Mouse (Mus musculus) midbrain, embryonic 13.5 days (tissue): ENCODE data around the gene Acox3. TPM values are rescaled to one million over a fixed set of nuclear protein-coding genes. Genes with fewer than 3 reads are reported as not detected.

Source experiments
- ATAC-seq: fragments of 200-750 bp; cut with Nextera tagmentation; 2 replicates; pipeline ENCODE4 v1.8.0; 2017; ENCODE audit warnings: mild to moderate bottlenecking, moderate TSS enrichment, moderate library complexity
- H3K27ac ChIP-seq: fragments of 300-500 bp; sonication (generic); 2 replicates; pipeline ENCODE4 v1.5.1; 2015; ENCODE audit warnings: inconsistent platforms, mild to moderate bottlenecking, moderate library complexity
- H3K27me3 ChIP-seq: fragments of 300-500 bp; sonication (generic); 2 replicates; pipeline ENCODE4 v1.6.1; 2015; ENCODE audit warnings: mild to moderate bottlenecking, inconsistent platforms
- H3K36me3 ChIP-seq: fragments of 300-500 bp; sonication (generic); 2 replicates; pipeline ENCODE4 v1.6.1; 2015; ENCODE audit warnings: mild to moderate bottlenecking, inconsistent platforms
- H3K4me1 ChIP-seq: fragments of 300-500 bp; sonication (generic); replicated peaks from 2 replicates; pipeline ENCODE4 v1.6.1; 2015; ENCODE audit warnings: inconsistent platforms
- H3K4me2 ChIP-seq: fragments of 300-500 bp; sonication (generic); replicated peaks from 2 replicates; pipeline ENCODE4 v1.6.1; 2015; ENCODE audit warnings: moderate library complexity, mild to moderate bottlenecking, inconsistent platforms
- H3K4me3 ChIP-seq: fragments of 300-500 bp; sonication (generic); replicated peaks from 2 replicates; pipeline ENCODE4 v1.5.1; 2015; ENCODE audit warnings: mild to moderate bottlenecking, inconsistent platforms
- H3K9ac ChIP-seq: fragments of 300-500 bp; sonication (generic); replicated peaks from 2 replicates; pipeline ENCODE4 v1.6.1; 2015; ENCODE audit warnings: mild to moderate bottlenecking, inconsistent platforms
- H3K9me3 ChIP-seq: fragments of 300-500 bp; sonication (generic); 2 replicates; pipeline ENCODE4 v1.6.1; 2016; ENCODE audit warnings: mild to moderate bottlenecking, inconsistent platforms
- WGBS: fragments of 180-500 bp; shearing (Covaris S2); methylation state at CpG from one replicate; pipeline ENCODE4 v1.1.7; 2015; 5-methylcytosine and 5-hydroxymethylcytosine counted together
- polyA plus RNA-seq: library from polyadenylated mRNA; unstranded; fragments of >200 nt; fragmentation: Nextera tagmentation; extraction: Ambion mirVana; gene quantifications from 2 replicates; pipeline ENCODE4 v1.2.1, GENCODE M21; 2015

Acox3 gene
- polyA plus RNA-seq, 1 experiment from 2014 or later, result 17.0 TPM

DNA sequence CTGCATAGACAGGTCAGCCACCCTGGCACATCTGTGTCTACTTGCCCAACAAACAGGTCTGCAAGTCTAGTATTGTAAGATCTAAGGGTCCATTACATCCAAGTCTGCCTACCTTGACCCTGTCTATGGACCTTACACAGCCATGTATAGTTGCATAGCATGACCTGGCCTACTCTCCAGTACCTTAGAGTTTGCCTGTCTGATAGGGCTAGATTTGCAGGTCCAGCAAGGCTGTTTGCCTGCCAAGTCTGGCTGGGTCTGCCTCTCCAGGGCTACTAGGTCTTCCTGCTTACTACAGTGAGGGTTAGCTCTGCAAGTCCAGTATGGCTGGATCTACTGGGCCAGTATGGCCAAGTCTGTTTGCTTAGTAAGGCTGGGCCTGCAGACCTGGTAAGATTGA lies 41.0 kb downstream of the Acox3 start:
- no peak overlapping the region for H3K27ac ChIP-seq
- H3K4me1 ChIP-seq, result peaks cover 4% of the 10 kb centered on the region; the same call in 1 of the 2 replicates
- H3K4me2 ChIP-seq, result no peak overlapping the region
- H3K9me3 ChIP-seq, result no peaks in the 10 kb centered on the region
- H3K36me3 ChIP-seq, result no peaks in the 10 kb centered on the region
- H3K4me3 ChIP-seq, result no peak overlapping the region
- H3K9ac ChIP-seq, result no peak overlapping the region
- no peak for ATAC-seq
- no peaks in the 10 kb centered on the region for H3K27me3 ChIP-seq

- no peaks in the 10 kb centered on the region for H3K36me3 ChIP-seq
- peaks cover 4% of the 10 kb centered on the region; the same call in 1 of the 2 replicates for H3K4me1 ChIP-seq
- no peak overlapping the region for H3K9ac ChIP-seq
- H3K4me2 ChIP-seq, result no peak overlapping the region
- no peaks in the 10 kb centered on the region for H3K27me3 ChIP-seq
- 75% methylated on average over 4 of the region's 4 CpGs for WGBS
- no peak overlapping the region for H3K4me3 ChIP-seq
- H3K9me3 ChIP-seq, result no peaks in the 10 kb centered on the region
- no peak for ATAC-seq
- no peak overlapping the region for H3K27ac ChIP-seq
These were observed 42.0 kb downstream of the Acox3 start for GRCm38 (mm10) chr5:35624751-35625239.

DNA sequence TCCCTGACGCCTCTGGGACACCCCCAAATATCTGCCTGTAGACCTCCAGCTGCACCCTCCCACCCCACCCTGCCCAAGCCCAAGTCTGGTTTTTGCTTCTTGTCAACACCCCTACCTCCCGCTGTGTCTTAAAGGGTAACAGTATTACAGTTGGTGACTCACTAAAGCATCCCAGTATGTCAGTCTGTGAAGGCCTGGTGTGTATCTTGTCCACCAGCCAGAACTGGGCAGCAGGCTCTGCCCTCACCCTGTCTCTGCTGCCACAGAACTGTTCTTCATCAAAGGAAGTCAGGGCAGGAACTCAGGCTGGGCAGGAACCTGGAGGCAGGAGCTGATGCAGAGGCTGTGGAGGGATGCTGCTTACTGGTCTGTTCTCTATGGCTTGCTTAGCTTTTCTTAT lies 43.6 kb downstream of the Acox3 start:
- H3K9ac ChIP-seq, result no peak overlapping the region
- no peaks in the 10 kb centered on the region for H3K9me3 ChIP-seq
- H3K4me3 ChIP-seq, result no peak overlapping the region
- H3K4me2 ChIP-seq, result no peak overlapping the region
- H3K36me3 ChIP-seq, result no peaks in the 10 kb centered on the region
- ATAC-seq, result no peak
- H3K4me1 ChIP-seq, result 0 out of 2 replicates have a peak, but pooled peaks cover under 1% of the 10 kb centered on the region
- no peaks in the 10 kb centered on the region for H3K27me3 ChIP-seq
- no peak overlapping the region for H3K27ac ChIP-seq
- WGBS, result 91% methylated on average over 2 of the region's 2 CpGs

DNA sequence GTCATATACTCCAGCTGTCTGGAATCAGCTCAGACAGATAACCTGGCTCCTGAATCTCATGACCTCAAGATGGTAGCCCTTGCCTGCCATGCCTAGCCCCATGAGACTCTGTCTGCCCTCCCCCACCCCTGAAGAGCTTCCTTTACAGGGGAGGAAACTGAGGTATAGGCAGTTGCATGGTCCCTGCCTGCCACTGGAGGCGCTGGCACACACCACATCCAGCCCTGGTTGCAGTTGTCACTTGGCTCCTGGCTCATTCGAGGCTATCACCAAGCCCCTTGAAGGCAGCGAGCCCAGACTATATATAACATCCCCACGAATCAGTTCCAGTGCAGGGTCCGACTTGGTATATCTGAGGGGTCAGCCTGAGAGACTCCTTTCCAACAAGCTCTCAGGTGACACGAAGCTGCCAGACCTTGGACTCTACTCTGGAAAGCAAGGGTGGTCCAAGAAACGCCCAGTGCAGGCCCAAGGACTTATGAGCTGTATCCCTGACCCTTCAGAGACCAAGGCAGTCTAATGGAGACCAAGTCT lies 44.5 kb downstream of the Acox3 start:
- no peak overlapping the region for H3K9ac ChIP-seq
- no peak overlapping the region for H3K4me2 ChIP-seq
- WGBS, result 64% methylated on average over 7 of the region's 7 CpGs

DNA sequence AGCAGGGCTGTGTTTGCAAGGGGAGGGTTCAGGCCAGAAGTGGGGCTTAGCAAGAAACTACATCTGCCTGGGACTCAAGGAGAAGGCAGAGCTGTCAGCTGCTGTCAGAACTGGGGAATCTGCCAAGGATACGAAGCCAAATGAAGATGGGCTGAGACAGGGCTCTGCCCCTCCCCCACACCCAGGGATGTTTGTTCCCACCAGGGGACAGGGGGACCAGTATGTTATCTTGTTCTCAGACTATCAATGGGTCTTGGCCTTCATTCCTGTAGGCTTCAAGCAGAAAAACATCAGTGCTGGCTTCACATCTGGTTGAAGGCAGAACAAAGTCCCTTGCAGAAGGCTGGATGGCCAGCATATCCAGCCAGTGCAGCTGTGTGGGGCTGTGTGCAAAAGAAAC lies 45.8 kb downstream of the Acox3 start:
- ATAC-seq, result no peak

More for the DNA sequence above, 44.5 kb downstream of the Acox3 start:
- Histone ChIP-seq H3K4me3 (no peak overlapping the region), H3K27me3 (no peaks in the 10 kb centered on the region), H3K27ac (no peak overlapping the region), H3K4me1 (no peaks in the 10 kb centered on the region), H3K36me3 (no peaks in the 10 kb centered on the region), H3K9me3 (no peaks in the 10 kb centered on the region)
- ATAC-seq, result no peak

DNA sequence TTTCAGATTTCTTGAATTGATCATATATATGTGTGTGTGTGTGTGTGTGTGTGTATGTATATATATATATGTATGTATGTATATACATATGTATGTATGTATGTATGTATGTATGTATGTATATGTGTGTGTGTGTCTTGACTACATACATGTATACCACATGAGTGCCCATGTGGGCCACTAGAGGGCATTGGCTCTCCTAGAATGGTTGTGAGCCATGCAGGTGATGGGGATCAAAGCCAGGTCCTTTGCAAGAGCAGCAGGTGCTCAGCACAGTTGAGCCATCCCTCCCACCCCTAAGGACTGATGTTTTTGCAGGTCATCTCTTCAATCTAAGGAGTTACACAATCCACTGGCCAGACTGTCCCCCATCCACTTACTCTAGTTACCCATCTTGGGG lies 46.5 kb downstream of the Acox3 start:
- H3K36me3 ChIP-seq, result no peaks in the 10 kb centered on the region
- ATAC-seq, result no peak
- H3K4me2 ChIP-seq, result no peak overlapping the region
- H3K4me1 ChIP-seq, result no peaks in the 10 kb centered on the region
- H3K27me3 ChIP-seq, result no peaks in the 10 kb centered on the region
- no peaks in the 10 kb centered on the region for H3K9me3 ChIP-seq
- no peak overlapping the region for H3K9ac ChIP-seq
- H3K4me3 ChIP-seq, result no peak overlapping the region
- H3K27ac ChIP-seq, result no peak overlapping the region

More for the DNA sequence above, 45.8 kb downstream of the Acox3 start:
- H3K27me3 ChIP-seq, result no peaks in the 10 kb centered on the region
- no peaks in the 10 kb centered on the region for H3K4me1 ChIP-seq
- no peak overlapping the region for H3K27ac ChIP-seq
- no peak overlapping the region for H3K9ac ChIP-seq
- H3K36me3 ChIP-seq, result no peaks in the 10 kb centered on the region
- no peak overlapping the region for H3K4me2 ChIP-seq
- no peaks in the 10 kb centered on the region for H3K9me3 ChIP-seq
- WGBS, result 54% methylated on average over 1 of the region's 1 CpGs
- H3K4me3 ChIP-seq, result no peak overlapping the region

- Histone ChIP-seq H3K9me3 (no peaks in the 10 kb centered on the region), H3K36me3 (no peaks in the 10 kb centered on the region), H3K4me3 (no peak overlapping the region), H3K4me1 (no peaks in the 10 kb centered on the region), H3K27me3 (no peaks in the 10 kb centered on the region), H3K27ac (no peak overlapping the region), H3K9ac (no peak overlapping the region), H3K4me2 (no peak overlapping the region)
- no peak for ATAC-seq
- 100% methylated on average over 1 of the region's 1 CpGs for WGBS
These were observed 47.9 kb downstream of the Acox3 start for GRCm38 (mm10) chr5:35630706-35631105.

- WGBS, result 89% methylated on average over 3 of the region's 3 CpGs
These were observed 48.4 kb downstream of the Acox3 start for GRCm38 (mm10) chr5:35631224-35631623.

DNA sequence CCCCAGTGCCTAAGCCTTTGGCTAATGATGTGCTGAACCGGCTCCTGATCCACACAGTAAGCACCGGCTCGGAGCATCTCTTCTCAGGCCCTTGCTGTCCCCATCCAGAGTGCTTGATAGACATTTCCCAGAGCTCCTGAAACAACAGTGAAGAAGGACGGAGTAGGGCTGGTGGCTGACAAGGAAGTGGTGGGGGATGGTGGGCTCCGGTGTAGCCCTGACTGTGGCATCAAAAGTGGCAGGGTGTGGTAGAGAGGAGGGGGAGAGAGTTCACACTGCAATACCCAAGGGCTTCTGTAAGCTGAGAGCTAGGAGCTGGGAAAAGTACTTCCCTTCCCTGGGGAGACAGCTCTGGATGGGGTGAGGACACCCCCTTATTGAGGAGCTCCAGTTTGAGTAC lies 48.9 kb downstream of the Acox3 start:
- Histone ChIP-seq H3K27ac (no peak overlapping the region), H3K27me3 (no peaks in the 10 kb centered on the region), H3K9me3 (no peaks in the 10 kb centered on the region), H3K4me1 (no peaks in the 10 kb centered on the region), H3K36me3 (no peaks in the 10 kb centered on the region), H3K4me3 (no peak overlapping the region), H3K9ac (no peak overlapping the region), H3K4me2 (no peak overlapping the region)
- no peak for ATAC-seq
- 81% methylated on average over 5 of the region's 5 CpGs for WGBS

More at GRCm38 (mm10) chr5:35631224-35631623, 48.4 kb downstream of the Acox3 start:
- H3K9me3 ChIP-seq, result no peaks in the 10 kb centered on the region
- no peaks in the 10 kb centered on the region for H3K4me1 ChIP-seq
- no peak overlapping the region for H3K4me3 ChIP-seq
- no peaks in the 10 kb centered on the region for H3K27me3 ChIP-seq
- H3K27ac ChIP-seq, result no peak overlapping the region
- no peak overlapping the region for H3K4me2 ChIP-seq
- no peak for ATAC-seq
- H3K36me3 ChIP-seq, result no peaks in the 10 kb centered on the region
- no peak overlapping the region for H3K9ac ChIP-seq

GRCm38 (mm10) chr5:35632841-35633240 lies 50.0 kb downstream of the Acox3 start:
- H3K4me2 ChIP-seq, result no peak overlapping the region
- H3K36me3 ChIP-seq, result no peaks in the 10 kb centered on the region
- no peak overlapping the region for H3K9ac ChIP-seq
- 87% methylated on average over 6 of the region's 6 CpGs for WGBS
- H3K9me3 ChIP-seq, result no peaks in the 10 kb centered on the region
- no peaks in the 10 kb centered on the region for H3K4me1 ChIP-seq
- H3K27ac ChIP-seq, result no peak overlapping the region
- H3K4me3 ChIP-seq, result no peak overlapping the region
- no peak for ATAC-seq
- no peaks in the 10 kb centered on the region for H3K27me3 ChIP-seq

DNA sequence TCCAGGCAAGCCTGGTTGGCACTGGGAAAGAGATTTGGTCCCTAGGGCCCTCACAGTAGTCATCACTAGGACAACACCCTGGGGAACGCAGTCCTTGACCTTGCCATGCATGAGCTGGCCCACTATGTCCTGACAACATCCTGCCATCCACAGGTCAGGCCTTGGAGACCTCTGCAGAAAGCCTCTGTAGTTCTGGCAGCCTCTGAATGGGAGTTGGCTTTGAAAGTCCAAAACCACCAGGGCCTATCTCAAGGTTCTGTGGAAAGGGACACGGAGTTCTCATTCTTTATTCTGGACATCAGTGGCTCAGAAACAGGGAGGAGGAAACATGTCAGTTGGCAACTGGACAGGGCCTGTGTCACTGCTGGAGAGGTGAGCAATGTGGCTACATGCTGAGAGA lies 53.2 kb downstream of the Acox3 start:
- Histone ChIP-seq H3K4me3 (no peak overlapping the region), H3K4me2 (no peak overlapping the region), H3K9ac (no peak overlapping the region), H3K27me3 (no peaks in the 10 kb centered on the region), H3K4me1 (no peaks in the 10 kb centered on the region), H3K36me3 (no peaks in the 10 kb centered on the region), H3K9me3 (no peaks in the 10 kb centered on the region), H3K27ac (no peak overlapping the region)
- no peak for ATAC-seq
- WGBS, result 89% methylated on average over 2 of the region's 2 CpGs

DNA sequence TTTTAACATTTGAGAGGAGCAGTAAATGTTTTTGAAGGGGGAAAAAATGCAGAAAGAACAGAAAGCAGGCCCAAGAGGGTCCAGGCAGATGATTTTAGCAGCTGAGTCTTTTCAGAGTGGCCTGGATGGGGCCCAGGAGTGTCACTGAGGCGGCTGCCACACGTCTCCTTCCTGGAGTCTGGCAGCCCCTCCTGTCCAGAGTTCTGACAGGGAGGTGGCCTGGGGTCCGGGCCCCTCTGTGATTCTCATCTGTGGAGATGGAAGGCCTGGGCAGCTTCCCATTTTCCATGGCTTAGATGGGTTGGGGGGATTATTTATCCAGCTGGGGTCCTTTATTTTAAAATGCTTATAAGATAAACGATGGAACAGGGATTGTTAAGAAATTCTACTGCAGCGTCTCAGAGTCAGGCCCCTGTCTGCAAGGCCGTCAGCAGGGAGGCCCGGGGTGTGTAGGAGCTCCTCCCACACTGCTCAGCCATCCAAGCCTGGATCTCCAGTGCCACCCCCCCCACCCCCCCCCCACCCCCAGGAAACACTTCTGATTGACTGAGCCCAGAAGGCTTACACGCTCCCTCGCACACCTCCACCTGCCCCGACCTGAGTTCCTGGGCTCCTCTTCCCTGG lies 59.2 kb downstream of the Acox3 start:
- no peak overlapping the region for H3K4me2 ChIP-seq
- H3K36me3 ChIP-seq, result no peaks in the 10 kb centered on the region
- H3K27ac ChIP-seq, result no peak overlapping the region
- no peak overlapping the region for H3K4me3 ChIP-seq
- no peaks in the 10 kb centered on the region for H3K9me3 ChIP-seq
- 68% methylated on average over 10 of the region's 10 CpGs for WGBS
- no peak overlapping the region for H3K9ac ChIP-seq
- H3K27me3 ChIP-seq, result no peaks in the 10 kb centered on the region
- ATAC-seq, result no peak
- no peaks in the 10 kb centered on the region; the same call in 1 of the 2 replicates for H3K4me1 ChIP-seq
